Mouse (Mus musculus) forebrain, embryonic 14.5 days (tissue): ENCODE results near the gene Slc25a12. TPM values are rescaled to one million over a fixed set of nuclear protein-coding genes. Genes with fewer than 3 reads are reported as not detected.

ENCODE experiments used
- ATAC-seq: fragments of 200-750 bp; cut with Nextera tagmentation; 2 replicates; pipeline ENCODE4 v1.8.0; 2017; ENCODE audit warnings: mild to moderate bottlenecking, moderate library complexity
- DNase-seq: peaks from one replicate; pipeline ENCODE4 v3.0.0-alpha.2; 2015; ENCODE audit warnings: low spot score
- H3K27ac ChIP-seq: fragments of 300-500 bp; sonication (generic); 2 replicates; pipeline ENCODE4 v1.5.1; 2014; ENCODE audit warnings: low read depth, mild to moderate bottlenecking, control low read depth, low read length, moderate library complexity
- H3K27me3 ChIP-seq: fragments of 300-500 bp; sonication (generic); replicated peaks from 2 replicates; pipeline ENCODE4 v1.6.1; 2014; ENCODE audit warnings: low read length, control low read depth, mixed read lengths; ENCODE audit not compliant: control insufficient read depth, insufficient read depth
- H3K36me3 ChIP-seq: fragments of 300-500 bp; sonication (generic); 2 replicates; pipeline ENCODE4 v1.6.1; 2014; ENCODE audit warnings: low read length, control low read depth; ENCODE audit not compliant: control insufficient read depth, insufficient read depth
- H3K4me1 ChIP-seq: fragments of 300-500 bp; sonication (generic); 2 replicates; pipeline ENCODE4 v1.6.1; 2014; ENCODE audit warnings: antibody characterized with exemption, low read length, control low read depth; ENCODE audit not compliant: control insufficient read depth, insufficient read depth
- H3K4me2 ChIP-seq: fragments of 300-500 bp; sonication (generic); 2 replicates; pipeline ENCODE4 v1.6.1; 2014; ENCODE audit warnings: mild to moderate bottlenecking, control low read depth, low read length
- H3K4me3 ChIP-seq: fragments of 300-500 bp; sonication (generic); 2 replicates; pipeline ENCODE4 v1.5.1; 2014; ENCODE audit warnings: low read depth, low read length, control low read depth
- H3K9ac ChIP-seq: fragments of 300-500 bp; sonication (generic); 2 replicates; pipeline ENCODE4 v1.6.1; 2014; ENCODE audit warnings: mild to moderate bottlenecking, low read length, control low read depth, moderate library complexity
- H3K9me3 ChIP-seq: fragments of 300-500 bp; sonication (generic); replicated peaks from 2 replicates; pipeline ENCODE4 v1.6.1; 2016; ENCODE audit warnings: low read length, control low read depth, mixed read lengths; ENCODE audit not compliant: control insufficient read depth
- WGBS: fragments of 180-500 bp; shearing (Covaris S2); extraction: QIAGEN DNeasy Blood & Tissue Kit; methylation state at CpG from one replicate; pipeline ENCODE4 v1.1.7; 2014; 5-methylcytosine and 5-hydroxymethylcytosine counted together
- polyA plus RNA-seq: library from polyadenylated mRNA; unstranded; fragments of >200 nt; fragmentation: Nextera tagmentation; extraction: Ambion mirVana; gene quantifications from 2 replicates; pipeline ENCODE4 v1.2.1, GENCODE M21; 2014

Slc25a12 gene
- polyA plus RNA-seq, 1 experiment from 2014 or later: 67.2 TPM

DNA sequence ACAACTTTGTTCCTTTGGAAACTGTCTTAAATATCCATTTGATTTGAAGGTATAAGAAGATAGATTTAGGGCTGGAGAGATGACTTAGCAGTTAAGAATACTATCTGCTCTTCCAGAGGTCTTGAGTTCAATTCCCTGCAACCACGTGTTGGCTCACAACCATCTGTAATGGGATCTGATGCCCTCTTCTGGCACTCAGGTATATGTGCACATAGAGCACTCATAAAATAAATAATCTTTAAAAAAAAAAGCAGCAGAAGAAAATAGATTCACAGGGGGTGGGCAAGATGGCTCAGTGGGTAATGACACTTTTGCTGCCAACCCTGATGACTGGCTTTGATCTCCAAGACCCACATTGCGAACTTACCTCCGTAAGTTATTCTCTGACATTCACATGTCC, 125.4 kb downstream of the Slc25a12 start:
- Histone ChIP-seq H3K27me3 (no peaks in the 10 kb centered on the region), H3K9ac (no peak overlapping the region), H3K4me2 (no peak overlapping the region), H3K27ac (no peak overlapping the region), H3K36me3 (peaks cover 23% of the 10 kb centered on the region), H3K4me1 (peaks cover 22% of the 10 kb centered on the region), H3K9me3 (no peaks in the 10 kb centered on the region), H3K4me3 (no peak overlapping the region)
- WGBS: 86% methylated on average over 3 of the region's 3 CpGs
- ATAC-seq (no peak), DNase-seq (no peak)

DNA sequence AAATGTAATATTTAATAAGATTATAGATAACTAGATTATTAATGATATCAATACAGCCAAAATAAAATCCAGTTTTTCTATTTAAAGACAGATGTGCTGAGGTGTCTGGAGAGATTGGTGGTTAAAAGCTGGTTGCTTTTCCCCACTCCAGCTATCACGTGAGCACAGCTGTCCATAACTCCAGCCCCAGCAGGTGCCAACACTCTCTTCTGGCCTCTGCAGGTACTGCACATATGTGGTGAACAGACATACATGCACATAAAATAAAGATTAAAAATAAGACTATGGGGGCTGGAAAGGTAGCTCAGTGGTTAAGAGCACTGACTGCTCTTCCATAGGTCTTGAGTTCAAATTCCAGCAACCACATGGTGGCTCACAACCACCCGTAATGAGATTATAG, 126.0 kb downstream of the Slc25a12 start:
- H3K27ac ChIP-seq: no peak overlapping the region
- H3K4me3 ChIP-seq: no peak overlapping the region
- no peaks in the 10 kb centered on the region for H3K27me3 ChIP-seq
- H3K4me2 ChIP-seq: no peak overlapping the region
- H3K4me1 ChIP-seq: peaks cover 22% of the 10 kb centered on the region
- H3K9ac ChIP-seq: no peak overlapping the region
- peaks cover 26% of the 10 kb centered on the region for H3K36me3 ChIP-seq
- DNase-seq (no peak), ATAC-seq (no peak)
- WGBS: 89% methylated on average over 2 of the region's 2 CpGs
- H3K9me3 ChIP-seq: no peaks in the 10 kb centered on the region

DNA sequence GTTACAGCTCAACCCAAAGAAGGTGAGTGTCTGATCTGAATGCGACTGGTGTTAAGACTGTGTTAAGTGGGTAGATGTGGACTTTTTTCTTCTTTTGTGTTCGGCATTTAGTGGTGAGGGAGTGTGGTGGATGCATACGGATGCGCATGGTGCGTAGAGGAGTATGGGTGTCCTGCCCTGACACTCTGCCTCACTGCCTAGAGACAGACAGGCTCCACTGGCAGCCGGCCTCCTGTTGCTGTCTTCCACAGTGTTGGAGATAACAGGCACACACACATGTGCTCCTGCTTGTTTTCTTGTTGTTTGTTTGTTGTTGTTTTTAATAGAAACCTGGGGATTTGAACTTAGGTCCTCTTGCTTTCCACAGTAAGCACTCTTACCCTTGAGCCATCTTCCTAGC, 131.5 kb downstream of the Slc25a12 start:
- Histone ChIP-seq H3K4me3 (no peak overlapping the region), H3K4me1 (no peaks in the 10 kb centered on the region), H3K9me3 (no peaks in the 10 kb centered on the region), H3K9ac (no peak overlapping the region), H3K27me3 (no peaks in the 10 kb centered on the region), H3K4me2 (no peak overlapping the region), H3K27ac (no peak overlapping the region), H3K36me3 (peaks cover 38% of the 10 kb centered on the region)
- 93% methylated on average over 6 of the region's 6 CpGs for WGBS
- ATAC-seq: no peak
- no peak for DNase-seq

DNA sequence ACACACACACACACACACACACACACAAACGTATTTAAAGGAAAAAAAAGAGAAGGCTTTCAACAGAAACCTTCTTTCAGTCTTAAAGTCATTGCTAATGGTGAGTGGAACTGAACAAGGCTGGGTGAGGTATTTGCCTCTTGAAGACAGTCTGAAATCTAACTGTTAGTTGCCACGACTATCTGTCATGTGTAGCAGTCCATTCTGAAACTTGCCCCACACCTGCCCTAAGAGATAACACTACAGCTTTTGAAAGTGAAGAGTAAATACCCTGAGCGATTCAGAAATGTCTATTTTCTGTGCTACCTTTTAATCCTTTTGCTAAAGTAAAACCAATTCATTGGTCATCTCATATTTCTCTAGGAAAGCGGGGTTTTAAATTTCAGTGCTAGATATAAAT, 132.1 kb downstream of the Slc25a12 start:
- no peak overlapping the region for H3K27ac ChIP-seq

DNA sequence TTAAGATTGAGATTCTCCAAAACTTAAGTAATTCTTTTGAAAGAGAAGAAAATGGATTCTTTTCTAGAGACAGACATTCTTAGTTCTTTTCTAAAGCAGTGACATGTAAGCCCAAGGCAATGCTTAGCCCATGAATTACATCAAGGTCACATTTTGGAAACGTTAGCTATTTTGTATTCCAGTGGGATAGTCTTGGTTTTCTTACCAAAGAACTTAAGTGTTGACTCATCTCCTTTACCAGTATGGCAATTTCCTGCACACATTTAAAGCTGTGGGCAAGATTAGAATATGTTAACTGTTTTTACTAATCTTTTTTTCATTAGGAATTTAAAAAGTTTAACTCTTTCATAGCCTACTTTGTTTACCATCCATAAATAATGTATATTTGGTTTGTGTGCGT, 134.6 kb downstream of the Slc25a12 start:
- no peak for DNase-seq
- 75% methylated on average over 2 of the region's 2 CpGs for WGBS
- H3K27me3 ChIP-seq: no peaks in the 10 kb centered on the region
- H3K4me1 ChIP-seq: no peaks in the 10 kb centered on the region
- ATAC-seq: no peak
- no peak overlapping the region for H3K4me3 ChIP-seq
- no peak overlapping the region for H3K27ac ChIP-seq
- peaks cover 45% of the 10 kb centered on the region for H3K36me3 ChIP-seq
- H3K9me3 ChIP-seq: no peaks in the 10 kb centered on the region
- no peak overlapping the region for H3K4me2 ChIP-seq
- no peak overlapping the region for H3K9ac ChIP-seq

More for the DNA sequence above, 132.1 kb downstream of the Slc25a12 start:
- Histone ChIP-seq H3K4me1 (no peaks in the 10 kb centered on the region), H3K4me3 (no peak overlapping the region), H3K4me2 (no peak overlapping the region), H3K36me3 (peaks cover 38% of the 10 kb centered on the region), H3K9me3 (no peaks in the 10 kb centered on the region), H3K27me3 (no peaks in the 10 kb centered on the region), H3K9ac (no peak overlapping the region)
- 90% methylated on average over 4 of the region's 4 CpGs for WGBS
- ATAC-seq (no peak), DNase-seq (no peak)

DNA sequence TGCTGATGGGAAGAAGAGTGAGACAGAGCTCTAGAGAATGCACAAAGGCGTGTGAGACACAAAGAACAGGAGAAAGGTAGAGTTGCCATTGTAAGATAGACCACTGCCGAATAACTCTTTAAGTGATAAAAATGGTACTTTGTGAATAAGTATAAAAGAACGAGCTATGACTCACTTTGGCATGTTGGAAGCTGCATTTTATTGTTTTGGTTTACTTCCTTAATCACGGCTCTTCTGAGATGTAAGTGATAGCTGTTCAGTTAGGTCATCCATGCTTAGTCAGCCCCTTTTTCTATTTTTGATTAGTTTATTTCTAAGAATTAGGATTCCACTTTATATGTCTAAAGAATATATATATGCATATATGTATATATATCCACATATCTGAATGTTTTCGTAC, 135.6 kb downstream of the Slc25a12 start:
- H3K27me3 ChIP-seq: no peaks in the 10 kb centered on the region
- peaks cover 43% of the 10 kb centered on the region for H3K36me3 ChIP-seq
- no peak overlapping the region for H3K9ac ChIP-seq
- 87% methylated on average over 5 of the region's 5 CpGs for WGBS
- no peak overlapping the region for H3K27ac ChIP-seq
- H3K4me1 ChIP-seq: no peaks in the 10 kb centered on the region
- ATAC-seq: no peak
- no peak overlapping the region for H3K4me2 ChIP-seq
- H3K4me3 ChIP-seq: no peak overlapping the region
- no peaks in the 10 kb centered on the region for H3K9me3 ChIP-seq
- no peak for DNase-seq

DNA sequence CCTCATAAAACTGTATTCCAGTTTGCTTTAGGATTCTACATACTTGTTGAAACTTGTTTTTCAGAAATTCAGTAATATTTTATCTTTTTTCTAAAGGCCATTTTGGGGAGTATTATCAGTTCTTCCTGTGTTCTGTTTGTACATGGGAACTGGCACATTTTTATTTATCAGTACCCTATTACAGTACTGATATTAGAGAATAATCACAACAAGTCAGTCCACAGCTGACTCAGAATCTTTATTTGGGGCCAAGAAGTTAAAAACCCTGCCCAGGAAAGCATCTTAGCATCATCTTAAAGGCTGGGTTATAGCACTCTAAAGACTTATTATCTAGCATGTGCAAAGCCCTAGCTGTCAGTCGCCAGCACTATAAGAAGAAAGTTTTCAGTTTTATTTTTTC, 137.9 kb downstream of the Slc25a12 start:
- no peak overlapping the region for H3K9ac ChIP-seq
- H3K9me3 ChIP-seq: no peaks in the 10 kb centered on the region
- 100% methylated on average over 1 of the region's 1 CpGs for WGBS
- no peak overlapping the region for H3K4me3 ChIP-seq
- H3K4me1 ChIP-seq: no peaks in the 10 kb centered on the region
- H3K27ac ChIP-seq: no peak overlapping the region
- ATAC-seq: no peak
- DNase-seq: no peak
- H3K4me2 ChIP-seq: no peak overlapping the region
- H3K36me3 ChIP-seq: peaks cover 33% of the 10 kb centered on the region
- H3K27me3 ChIP-seq: no peaks in the 10 kb centered on the region

DNA sequence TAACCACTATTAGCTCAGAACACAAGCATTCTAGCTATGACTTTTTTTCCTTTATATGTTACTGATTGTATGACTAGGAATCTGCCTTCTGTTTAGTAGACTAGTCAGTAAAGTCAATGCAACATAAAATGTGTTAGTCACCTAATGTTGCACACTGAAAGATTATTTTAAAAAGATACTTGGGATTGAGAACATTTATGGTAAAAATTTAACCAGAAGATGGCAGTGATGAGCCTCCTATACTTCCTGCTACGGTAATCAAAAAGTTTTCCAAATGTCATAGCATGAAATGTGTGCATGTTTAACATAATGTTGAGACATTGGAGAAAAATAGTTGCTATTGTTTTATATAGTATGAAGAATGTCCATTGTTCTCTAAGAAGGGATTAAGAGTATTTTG, 140.2 kb downstream of the Slc25a12 start:
- Histone ChIP-seq H3K9ac (no peak overlapping the region), H3K4me3 (no peak overlapping the region), H3K4me1 (no peaks in the 10 kb centered on the region), H3K27me3 (no peaks in the 10 kb centered on the region), H3K27ac (no peak overlapping the region), H3K4me2 (no peak overlapping the region), H3K36me3 (peaks cover 49% of the 10 kb centered on the region), H3K9me3 (no peaks in the 10 kb centered on the region)
- WGBS: 53% methylated on average over 1 of the region's 1 CpGs
- DNase-seq (peak; percentile 61), ATAC-seq (no peak)
